Mouse (Mus musculus) kidney, embryonic 14.5 days (tissue): Measurements from ENCODE around the gene Cd70. TPM values are rescaled to one million over a fixed set of nuclear protein-coding genes. Genes with fewer than 3 reads are reported as not detected.

ENCODE experiments used
- ATAC-seq: fragments of 200-750 bp; cut with Nextera tagmentation; 2 replicates; pipeline ENCODE4 v1.8.0; 2017; ENCODE audit warnings: moderate number of reproducible peaks, mild to moderate bottlenecking, moderate TSS enrichment, moderate library complexity; ENCODE audit not compliant: low FRiP score, low TSS enrichment
- H3K27ac ChIP-seq: fragments of 300-500 bp; sonication (generic); 2 replicates; pipeline ENCODE4 v1.5.1; 2014; ENCODE audit warnings: low read depth, mild to moderate bottlenecking, low read length, moderate library complexity, mixed read lengths
- H3K27me3 ChIP-seq: fragments of 300-500 bp; sonication (generic); 2 replicates; pipeline ENCODE4 v1.6.1; 2014; ENCODE audit warnings: mild to moderate bottlenecking, low read length; ENCODE audit not compliant: control insufficient read depth, insufficient read depth
- H3K36me3 ChIP-seq: fragments of 300-500 bp; sonication (generic); 2 replicates; pipeline ENCODE4 v1.6.1; 2014; ENCODE audit warnings: low read length, mixed read lengths; ENCODE audit not compliant: control insufficient read depth, insufficient read depth
- H3K4me1 ChIP-seq: fragments of 300-500 bp; sonication (generic); 2 replicates; pipeline ENCODE4 v1.6.1; 2014; ENCODE audit warnings: low read length, mixed read lengths; ENCODE audit not compliant: control insufficient read depth, insufficient read depth
- H3K4me2 ChIP-seq: fragments of 300-500 bp; sonication (generic); replicated peaks from 2 replicates; pipeline ENCODE4 v1.6.1; 2014; ENCODE audit warnings: low read depth, mild to moderate bottlenecking, low read length
- H3K4me3 ChIP-seq: fragments of 300-500 bp; sonication (generic); 2 replicates; pipeline ENCODE4 v1.5.1; 2014; ENCODE audit warnings: mild to moderate bottlenecking, low read length
- H3K9ac ChIP-seq: fragments of 300-500 bp; sonication (generic); 2 replicates; pipeline ENCODE4 v1.6.1; 2014; ENCODE audit warnings: low read depth, mild to moderate bottlenecking, low read length, moderate library complexity
- H3K9me3 ChIP-seq: fragments of 300-500 bp; sonication (generic); 2 replicates; pipeline ENCODE4 v1.6.1; 2016; ENCODE audit warnings: low read length; ENCODE audit not compliant: control insufficient read depth
- WGBS: fragments of 180-500 bp; shearing (Covaris S2); extraction: QIAGEN DNeasy Blood & Tissue Kit; methylation state at CpG from one replicate; pipeline ENCODE4 v1.1.7; 2014; 5-methylcytosine and 5-hydroxymethylcytosine counted together
- polyA plus RNA-seq: library from polyadenylated mRNA; unstranded; fragments of >200 nt; fragmentation: Nextera tagmentation; extraction: Ambion mirVana; gene quantifications from 2 replicates; pipeline ENCODE4 v1.2.1, GENCODE M21; 2014

Gene Cd70
- not detected in 2 replicates for polyA plus RNA-seq

DNA sequence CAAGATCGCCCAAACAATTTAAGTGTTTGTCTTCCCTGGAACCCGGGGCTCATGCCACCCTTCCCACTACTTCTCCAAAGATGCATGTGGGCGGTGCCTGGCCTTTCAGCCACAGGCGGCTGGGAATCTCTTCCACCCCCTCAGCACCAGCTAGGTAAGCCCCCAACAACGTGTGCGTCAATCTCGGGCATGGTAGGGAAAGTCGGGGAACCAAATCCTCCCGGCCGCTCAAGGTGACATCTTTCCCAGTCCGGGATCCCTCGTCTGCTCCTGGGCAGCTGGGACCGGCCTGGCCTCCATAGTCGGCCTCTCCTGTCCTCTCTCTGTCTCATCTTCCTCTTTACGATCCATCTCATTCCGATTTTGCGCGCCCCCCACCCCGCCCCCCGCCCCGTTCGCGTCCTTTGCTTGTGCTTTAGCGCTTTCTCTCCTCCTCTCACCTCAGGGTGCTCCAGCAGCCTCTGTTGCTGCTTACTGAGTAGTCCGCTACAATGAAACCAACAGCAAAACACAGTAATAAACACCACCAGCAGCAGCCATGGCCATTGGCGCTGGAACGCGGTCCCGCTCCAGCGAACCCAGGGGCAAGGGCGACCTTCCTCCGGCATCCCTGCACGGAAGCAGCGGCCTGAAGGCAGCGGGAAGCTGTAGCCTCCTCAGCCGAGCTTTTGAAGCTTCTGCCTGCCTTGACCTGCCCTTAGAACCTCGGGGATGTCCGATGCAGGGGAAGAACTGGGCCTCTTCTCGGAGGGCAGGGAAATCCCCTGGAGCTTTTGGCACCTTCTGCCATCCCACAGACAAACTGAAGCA is at the start of gene Cd70:
Cd70 (minus strand) TSS at position 784 of the 810 bp plus-strand sequence.
- Histone ChIP-seq H3K4me2 (peak within 1 kb of the TSS; percentile 59), H3K9me3 (no peaks in the 10 kb centered on the region), H3K27me3 (peaks cover 36% of the 10 kb centered on the region), H3K27ac (no peak within 1 kb of the TSS), H3K4me1 (0 out of 2 replicates have a peak, but pooled peaks cover 4% of the 10 kb centered on the region), H3K36me3 (no peaks in the 10 kb centered on the region), H3K4me3 (peak within 1 kb of the TSS; percentile 36), H3K9ac (peak within 1 kb of the TSS; percentile 34; the same call in 1 of the 2 replicates)
- 2% methylated on average over 39 of the region's 39 CpGs for WGBS
- 0 out of 2 replicates have a peak, but pooled peaks have one; percentile 35 for ATAC-seq

DNA sequence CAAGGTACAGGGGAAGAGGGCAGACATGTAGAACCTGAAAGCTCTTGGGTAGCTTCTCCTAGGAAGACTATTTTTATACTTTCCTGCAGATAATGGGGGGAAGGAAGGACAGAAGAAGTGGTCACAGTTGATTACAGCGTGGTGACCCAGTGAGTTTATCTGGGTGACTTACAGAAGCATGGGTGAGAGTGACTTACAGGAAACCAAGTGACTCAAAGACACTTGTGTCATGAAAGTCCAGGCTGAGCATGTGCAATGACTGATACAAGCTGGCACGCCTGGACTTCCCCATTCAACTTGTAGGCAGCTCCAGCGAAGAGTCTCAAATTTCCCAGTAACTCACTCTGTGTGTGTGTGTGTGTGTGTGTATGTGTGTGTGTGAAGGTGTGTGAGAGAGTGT is 48.7 kb upstream of the Cd70 start:
- Histone ChIP-seq H3K27ac (no peak overlapping the region), H3K9ac (no peak overlapping the region), H3K27me3 (no peaks in the 10 kb centered on the region), H3K4me1 (no peaks in the 10 kb centered on the region), H3K36me3 (no peaks in the 10 kb centered on the region), H3K4me2 (no peak overlapping the region), H3K4me3 (no peak overlapping the region), H3K9me3 (no peaks in the 10 kb centered on the region)
- ATAC-seq = no peak
- WGBS = 78% methylated on average over 3 of the region's 3 CpGs

DNA sequence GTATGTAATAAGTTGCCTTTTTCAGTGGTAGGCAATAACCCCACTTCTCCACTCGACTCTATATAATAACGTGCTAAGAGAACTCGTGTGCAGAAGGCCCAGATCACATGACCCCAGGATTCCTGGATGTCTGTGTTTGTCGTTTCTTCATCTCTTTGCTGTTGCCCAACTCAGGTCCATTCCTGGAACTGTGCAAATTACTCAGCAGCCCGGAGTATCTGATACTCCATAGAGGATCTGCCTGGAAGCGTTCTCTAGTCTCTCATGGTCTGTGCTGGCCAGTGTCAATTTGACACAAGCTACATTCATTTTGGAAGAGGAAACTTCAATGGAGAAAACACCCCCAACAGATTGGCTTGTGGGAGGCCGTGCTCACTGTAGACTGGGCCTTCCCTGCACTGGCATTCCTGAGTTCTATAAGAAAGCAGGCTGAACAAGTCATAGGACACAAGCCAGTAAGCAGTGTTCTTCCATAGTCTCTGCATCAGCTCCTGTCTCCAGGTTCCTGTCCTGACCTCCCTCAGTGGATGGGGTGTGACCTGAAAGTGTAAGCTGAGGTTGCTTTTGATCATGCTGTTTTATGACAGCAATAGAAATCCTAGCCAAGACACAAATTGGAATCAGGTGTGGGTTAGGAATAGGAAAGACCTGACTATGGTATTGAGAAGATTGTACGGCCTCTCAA is 45.9 kb upstream of the Cd70 start:
- H3K27me3 ChIP-seq = no peaks in the 10 kb centered on the region
- no peak overlapping the region for H3K4me2 ChIP-seq
- no peak overlapping the region for H3K4me3 ChIP-seq
- no peaks in the 10 kb centered on the region for H3K9me3 ChIP-seq
- H3K36me3 ChIP-seq = no peaks in the 10 kb centered on the region
- H3K9ac ChIP-seq = no peak overlapping the region
- H3K4me1 ChIP-seq = no peaks in the 10 kb centered on the region
- WGBS = 82% methylated on average over 8 of the region's 8 CpGs
- H3K27ac ChIP-seq = no peak overlapping the region
- no peak for ATAC-seq

DNA sequence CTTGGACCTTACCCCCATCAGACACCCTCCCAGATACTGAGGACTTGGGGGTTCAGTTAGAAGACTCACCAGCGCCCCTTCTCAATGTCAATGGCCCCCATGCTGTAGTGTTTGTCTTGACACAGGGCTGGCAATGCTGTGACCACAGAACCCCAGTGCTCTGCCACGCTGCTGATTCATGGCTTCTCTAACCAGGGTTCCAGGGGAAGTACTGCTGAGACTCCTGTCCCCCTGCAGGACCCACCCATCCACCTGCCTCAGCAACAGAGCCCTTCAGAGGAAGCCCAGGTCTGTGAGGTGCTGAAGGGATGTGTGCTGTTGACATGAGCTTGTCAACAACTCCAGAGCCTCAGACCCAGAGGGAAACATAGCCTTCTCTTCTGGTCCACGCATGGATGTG is 45.2 kb upstream of the Cd70 start:
- no peak overlapping the region for H3K27ac ChIP-seq
- ATAC-seq = no peak
- H3K4me2 ChIP-seq = no peak overlapping the region
- H3K36me3 ChIP-seq = no peaks in the 10 kb centered on the region
- no peaks in the 10 kb centered on the region for H3K4me1 ChIP-seq
- H3K9ac ChIP-seq = no peak overlapping the region
- WGBS = 90% methylated on average over 3 of the region's 3 CpGs
- H3K9me3 ChIP-seq = no peaks in the 10 kb centered on the region
- no peak overlapping the region for H3K4me3 ChIP-seq
- no peaks in the 10 kb centered on the region for H3K27me3 ChIP-seq

DNA sequence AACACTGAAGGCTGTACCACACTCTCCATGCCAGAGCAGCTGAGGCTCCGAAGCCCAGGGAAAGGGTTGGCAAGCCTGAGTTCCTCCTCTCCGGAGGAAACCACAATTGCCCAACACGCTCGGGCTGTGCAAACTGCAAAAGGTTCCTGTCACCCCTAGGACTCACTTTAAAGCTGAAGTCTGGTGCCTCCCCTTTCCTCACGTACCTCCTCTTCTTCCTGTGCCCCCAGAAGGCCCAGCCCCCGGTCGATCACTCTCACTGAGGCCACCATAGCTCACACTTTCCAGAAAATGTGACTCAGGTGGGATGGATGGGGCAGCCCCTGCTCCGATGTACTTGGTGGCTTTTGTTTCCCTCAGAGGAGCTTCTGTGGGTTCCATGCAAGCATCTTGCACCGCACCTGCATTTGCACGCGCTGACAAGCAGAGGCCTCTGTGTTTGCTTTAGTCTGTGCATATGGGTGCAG is 44.5 kb upstream of the Cd70 start, which contains the start of gene Tnfsf14:
Tnfsf14 (minus strand) TSS at position 137 of the 467 bp plus-strand sequence.
- Histone ChIP-seq H3K27me3 (no peaks in the 10 kb centered on the region), H3K9ac (no peak within 1 kb of the TSS), H3K4me2 (no peak within 1 kb of the TSS), H3K27ac (no peak within 1 kb of the TSS), H3K36me3 (no peaks in the 10 kb centered on the region), H3K9me3 (no peaks in the 10 kb centered on the region), H3K4me1 (no peaks in the 10 kb centered on the region), H3K4me3 (no peak within 1 kb of the TSS)
- 80% methylated on average over 11 of the region's 11 CpGs for WGBS
- ATAC-seq = no peak

DNA sequence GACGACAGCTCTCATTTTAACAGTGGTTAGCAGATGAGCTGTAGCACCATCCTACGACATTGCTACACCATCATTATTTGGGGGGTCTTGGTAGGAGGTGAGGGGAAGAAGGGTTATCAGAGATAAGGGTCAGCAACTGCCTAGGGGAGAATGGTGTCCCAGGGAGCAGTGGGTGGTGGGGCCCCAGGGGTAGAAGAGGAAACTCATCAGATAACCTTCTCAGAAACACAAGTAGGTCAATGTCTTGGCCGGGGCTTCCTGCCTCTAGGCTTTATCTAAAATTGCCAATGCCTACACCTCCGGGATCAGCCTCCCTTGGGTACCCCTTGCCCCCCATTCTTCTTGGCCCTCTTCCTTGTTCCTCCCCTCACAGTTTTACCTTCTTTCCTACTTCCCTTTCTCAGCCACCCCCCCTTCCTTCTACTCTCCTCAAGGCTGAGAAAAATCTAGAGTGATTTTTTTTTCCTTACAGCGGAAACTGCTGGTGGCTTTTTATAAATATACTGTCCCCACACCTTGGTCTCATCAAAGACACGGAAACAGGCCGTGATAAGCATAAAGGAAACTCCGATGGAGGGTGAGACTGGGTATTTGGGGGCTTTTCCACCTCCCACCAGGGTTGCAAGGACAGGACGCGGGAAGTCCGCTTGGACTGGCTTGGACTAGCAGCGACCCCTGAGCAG is 39.1 kb upstream of the Cd70 start:
- H3K4me3 ChIP-seq = no peak overlapping the region
- no peak for ATAC-seq
- H3K4me2 ChIP-seq = no peak overlapping the region
- no peaks in the 10 kb centered on the region for H3K9me3 ChIP-seq
- H3K36me3 ChIP-seq = no peaks in the 10 kb centered on the region
- H3K27ac ChIP-seq = no peak overlapping the region
- no peaks in the 10 kb centered on the region for H3K4me1 ChIP-seq
- no peaks in the 10 kb centered on the region for H3K27me3 ChIP-seq
- H3K9ac ChIP-seq = no peak overlapping the region
- WGBS = 84% methylated on average over 12 of the region's 12 CpGs

DNA sequence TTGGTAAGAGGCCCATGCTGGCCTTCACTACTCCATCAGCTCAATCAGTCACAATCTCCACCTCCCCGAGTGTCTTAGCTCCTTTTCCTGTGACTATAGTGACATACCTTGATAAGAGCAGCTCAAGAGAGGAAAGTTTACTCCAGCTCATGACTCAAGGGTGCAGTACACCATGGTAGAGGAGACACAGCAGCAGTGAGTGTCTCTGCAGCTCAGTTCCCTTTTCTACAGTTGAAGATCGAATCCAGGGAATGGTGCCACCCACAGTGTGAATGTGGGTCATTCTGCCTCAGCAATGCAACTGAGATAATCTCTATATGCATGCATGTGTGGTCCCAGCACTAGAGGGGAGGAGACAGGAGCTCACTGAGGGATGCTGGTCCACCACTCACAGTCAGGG is 36.1 kb upstream of the Cd70 start:
- no peak overlapping the region for H3K4me3 ChIP-seq
- H3K9me3 ChIP-seq = no peaks in the 10 kb centered on the region
- H3K4me1 ChIP-seq = no peaks in the 10 kb centered on the region
- ATAC-seq = no peak
- no peak overlapping the region for H3K27ac ChIP-seq
- H3K9ac ChIP-seq = no peak overlapping the region
- no peaks in the 10 kb centered on the region for H3K27me3 ChIP-seq
- no peaks in the 10 kb centered on the region for H3K36me3 ChIP-seq
- H3K4me2 ChIP-seq = no peak overlapping the region
- WGBS = 54% methylated on average over 2 of the region's 2 CpGs

DNA sequence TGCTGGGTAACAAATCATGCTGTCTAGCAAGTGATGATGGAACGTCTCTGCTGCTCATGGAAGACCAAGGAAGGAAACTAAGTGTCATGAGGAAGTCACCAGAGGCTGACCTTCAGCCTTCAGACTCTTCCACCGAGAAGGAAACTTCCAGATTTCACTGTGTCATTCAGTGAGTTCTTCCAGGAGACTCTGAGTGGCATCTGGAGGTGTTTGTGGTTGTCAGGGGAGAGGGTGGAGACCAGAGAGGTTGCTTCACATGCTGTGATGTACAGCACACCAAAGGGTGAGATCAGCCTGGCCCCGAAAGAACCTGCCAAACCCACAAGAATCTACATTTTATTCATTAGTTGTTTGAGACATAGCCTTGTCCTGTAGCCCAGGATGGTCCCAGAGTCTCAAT is 33.3 kb upstream of the Cd70 start:
- H3K9ac ChIP-seq = no peak overlapping the region
- H3K36me3 ChIP-seq = no peaks in the 10 kb centered on the region
- WGBS = 59% methylated on average over 3 of the region's 3 CpGs
- no peaks in the 10 kb centered on the region for H3K4me1 ChIP-seq
- no peak overlapping the region for H3K4me3 ChIP-seq
- H3K27ac ChIP-seq = no peak overlapping the region
- H3K4me2 ChIP-seq = no peak overlapping the region
- H3K27me3 ChIP-seq = no peaks in the 10 kb centered on the region
- no peaks in the 10 kb centered on the region for H3K9me3 ChIP-seq
- ATAC-seq = no peak
